Mouse (Mus musculus) myocyte (in vitro differentiated cells): ENCODE measurements around the gene Polr1a.

Experiments
- CEBPB ChIP-seq: IDR thresholded peaks from 2 replicates; pipeline ENCODE4 v1.6.1; 2011; ENCODE audit warnings: mild to moderate bottlenecking, moderate library complexity; ENCODE audit not compliant: poor library complexity, insufficient read depth, severe bottlenecking
- E2F4 ChIP-seq: IDR thresholded peaks from one replicate; pipeline ENCODE4 v1.6.1; 2011; ENCODE audit warnings: mild to moderate bottlenecking, control low read depth, moderate library complexity; ENCODE audit not compliant: insufficient read depth
- MAX ChIP-seq: IDR thresholded peaks from one replicate; pipeline ENCODE4 v1.6.1; 2011; ENCODE audit warnings: low read depth, mild to moderate bottlenecking, control low read depth
- MYOD1 ChIP-seq, 3 experiments: IDR thresholded peaks; one replicate each; pipeline ENCODE4 v1.6.1; 2011; ENCODE audit warnings: control low read depth in 2 of 3, low read depth in 2 of 3, mild to moderate bottlenecking in 2 of 3, moderate library complexity in 1 of 3; ENCODE audit not compliant: insufficient read length in 2 of 3, control insufficient read depth in 1 of 3
- MYOG ChIP-seq, 3 experiments: IDR thresholded peaks; one replicate each; pipeline ENCODE4 v1.6.1; 2011; ENCODE audit warnings: control low read depth in 2 of 3, low read depth in 2 of 3, mild to moderate bottlenecking in 2 of 3; ENCODE audit not compliant: insufficient read length in 2 of 3, control insufficient read depth in 1 of 3, insufficient read depth in 1 of 3
- POLR2A ChIP-seq: IDR thresholded peaks from one replicate; pipeline ENCODE4 v1.6.1; 2011; ENCODE audit warnings: low read depth, mild to moderate bottlenecking, control low read depth, moderate library complexity; ENCODE audit not compliant: insufficient read length
- POLR2AphosphoS2 ChIP-seq: IDR thresholded peaks from one replicate; pipeline ENCODE4 v1.6.1; 2011; ENCODE audit warnings: low read depth, control low read depth; ENCODE audit not compliant: insufficient read length
- REST ChIP-seq: IDR thresholded peaks from one replicate; pipeline ENCODE4 v1.6.1; 2011; ENCODE audit warnings: mild to moderate bottlenecking, control low read depth, moderate library complexity; ENCODE audit not compliant: insufficient read depth, insufficient read length
- SRF ChIP-seq: IDR thresholded peaks from one replicate; pipeline ENCODE4 v1.6.1; 2011; ENCODE audit warnings: low read depth; ENCODE audit not compliant: control insufficient read depth, insufficient read length
- TCF12 ChIP-seq: IDR thresholded peaks from one replicate; pipeline ENCODE4 v1.6.1; 2011; ENCODE audit warnings: mild to moderate bottlenecking, control low read depth; ENCODE audit not compliant: poor library complexity, insufficient read depth, severe bottlenecking
- TCF3 ChIP-seq: IDR thresholded peaks from one replicate; pipeline ENCODE4 v1.6.1; 2011; ENCODE audit warnings: low read depth, control low read depth; ENCODE audit not compliant: insufficient read length
- USF1 ChIP-seq: IDR thresholded peaks from one replicate; pipeline ENCODE4 v1.6.1; 2011; ENCODE audit warnings: low read depth, mild to moderate bottlenecking, control low read depth, moderate library complexity

DNA sequence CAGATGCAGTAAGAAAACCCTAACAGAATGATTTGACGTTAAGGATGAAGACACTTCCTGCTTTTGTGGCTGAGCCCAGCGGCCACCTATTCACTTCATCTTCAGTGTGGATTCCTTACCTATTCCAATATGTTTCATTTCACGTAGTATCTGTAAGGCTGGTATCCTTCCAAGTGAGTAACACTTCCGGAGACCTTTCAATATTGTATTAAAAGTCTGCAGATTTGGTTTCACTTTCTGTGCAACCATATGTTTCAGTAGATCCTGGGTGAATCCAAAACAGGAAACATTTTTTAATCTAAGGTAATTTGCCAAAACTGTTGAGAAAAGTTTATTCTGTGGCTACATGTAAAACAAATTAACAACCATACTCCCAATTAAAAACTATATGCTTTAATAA, 15.6 kb upstream of the Polr1a start:
- TF ChIP-seq POLR2AphosphoS2 = no peak
- no peak for TF ChIP-seq POLR2A
- no peak for TF ChIP-seq CEBPB
- TF ChIP-seq MYOD1 (IDR thresholded peaks at IDR 0.05; ENCODE audit: control insufficient read depth in 1 of 3, insufficient read length in 2 of 3, low read depth in 2 of 3) = no peak
- TF ChIP-seq SRF = no peak
- no peak for TF ChIP-seq MAX
- TF ChIP-seq USF1 = no peak
- no peak for TF ChIP-seq MYOG (IDR thresholded peaks at IDR 0.05; ENCODE audit: control insufficient read depth in 1 of 3, insufficient read depth in 1 of 3, insufficient read length in 2 of 3, low read depth in 2 of 3)
- no peak for TF ChIP-seq REST
- TF ChIP-seq TCF12 = no peak
- TF ChIP-seq TCF3 = no peak
- no peak for TF ChIP-seq E2F4
